Mouse (Mus musculus) ES-E14 (cell line): ENCODE results near the gene Gm49396. TPM values are rescaled to one million over a fixed set of nuclear protein-coding genes. Genes with fewer than 3 reads are reported as not detected.

Source experiments
- DNase-seq: peaks from one replicate; pipeline ENCODE4 v3.0.0-alpha.2; 2013; ENCODE audit warnings: low read depth, low spot score
- H3K27ac ChIP-seq: 2 replicates; pipeline ENCODE4 v1.5.1; 2012; ENCODE audit warnings: low read depth, mild to moderate bottlenecking, low read length, moderate library complexity, mixed read lengths; ENCODE audit not compliant: poor library complexity, insufficient read depth, severe bottlenecking
- H3K36me3 ChIP-seq: 2 replicates; pipeline ENCODE4 v1.6.1; 2012; ENCODE audit warnings: mild to moderate bottlenecking, low read length, moderate library complexity, mixed read lengths; ENCODE audit not compliant: control insufficient read depth, poor library complexity, insufficient read depth, severe bottlenecking
- H3K4me1 ChIP-seq, 2 experiments: fragments of 150-350 bp in 1 of 2; sonication (generic) in 1 of 2; 2 replicates each; pipeline ENCODE4 v1.6.1; 2012; ENCODE audit warnings: low read length in 2 of 2, mild to moderate bottlenecking in 1 of 2, mixed read lengths in 1 of 2; ENCODE audit not compliant: control insufficient read depth in 2 of 2, insufficient read depth in 2 of 2, poor library complexity in 1 of 2
- H3K4me3 ChIP-seq, 2 experiments: fragments of 150-350 bp in 1 of 2; sonication (generic) in 1 of 2; 2 replicates each; pipeline ENCODE4 v1.5.1; 2012; ENCODE audit warnings: low read length in 2 of 2, low read depth in 1 of 2, mild to moderate bottlenecking in 1 of 2, mixed read lengths in 1 of 2; ENCODE audit not compliant: insufficient read depth in 1 of 2, poor library complexity in 1 of 2, severe bottlenecking in 1 of 2
- H3K9ac ChIP-seq: 2 replicates; pipeline ENCODE4 v1.6.1; 2012; ENCODE audit warnings: low read depth, mild to moderate bottlenecking, low read length, mixed read lengths; ENCODE audit not compliant: poor library complexity, insufficient read depth, severe bottlenecking
- H3K9me3 ChIP-seq: fragments of 150-350 bp; sonication (generic); 2 replicates; pipeline ENCODE4 v1.6.1; 2012; ENCODE audit warnings: low read depth, mild to moderate bottlenecking, low read length; ENCODE audit not compliant: control insufficient read depth, insufficient read depth
- CHD2 ChIP-seq: IDR thresholded peaks from 2 replicates; pipeline ENCODE4 v1.6.1; 2014; ENCODE audit warnings: mild to moderate bottlenecking, low read depth, low read length, inconsistent platforms
- HCFC1 ChIP-seq: IDR thresholded peaks from 2 replicates; pipeline ENCODE4 v1.6.1; 2012; ENCODE audit warnings: low read length, inconsistent platforms, borderline replicate concordance; ENCODE audit not compliant: insufficient read depth
- MAFK ChIP-seq: IDR thresholded peaks from 2 replicates; pipeline ENCODE4 v1.6.1; 2014; ENCODE audit warnings: mild to moderate bottlenecking, low read depth, low read length, inconsistent platforms; ENCODE audit not compliant: insufficient read depth
- ZC3H11A ChIP-seq: IDR thresholded peaks from 2 replicates; pipeline ENCODE4 v1.6.1; 2012; ENCODE audit warnings: low read depth, mild to moderate bottlenecking, inconsistent platforms, low read length, borderline replicate concordance
- ZNF384 ChIP-seq: IDR thresholded peaks from 2 replicates; pipeline ENCODE4 v1.6.1; 2012; ENCODE audit warnings: low read depth, low read length, inconsistent platforms
- in situ Hi-C, 2 experiments: fragments of 600-800 bp; cut with MboI; formaldehyde crosslinking; loops; one replicate each; pipeline ENCODE4 v1.15.1; 2025; ENCODE audit warnings: low sequenced_read_pairs in 2 of 2, inconsistent platforms in 1 of 2; ENCODE audit not compliant: unreplicated experiment in 2 of 2
- total RNA-seq: library from RNA; depleted of rRNA; stranded (reverse); fragments of 300-350 nt; gene quantifications from 2 replicates; pipeline ENCODE4 v1.2.3, GENCODE M21; 2012

Gm49396 gene
- total RNA-seq, 1 experiment = 4.1 TPM

GRCm38 (mm10) chr7:30579950-30580349, 16.8 kb downstream of the Gm49396 start:
- no peaks in the 10 kb centered on the region for H3K9me3 ChIP-seq
- peaks cover 96% of the 10 kb centered on the region for H3K36me3 ChIP-seq
- no peak overlapping the region for H3K27ac ChIP-seq
- no peak for DNase-seq
- in situ Hi-C loops = no loop called here
- TF ChIP-seq ZNF384 (no peak), CHD2 (no peak), ZC3H11A (no peak), HCFC1 (no peak), MAFK (no peak)
- no peak overlapping the region for H3K9ac ChIP-seq
- no peak overlapping the region for H3K4me3 ChIP-seq
- H3K4me1 ChIP-seq = 0 out of 4 replicates have a peak, but pooled peaks cover 0 to under 1% of the 10 kb centered on the region in 2 experiments

GRCm38 (mm10) chr7:30581547-30581946, 18.4 kb downstream of the Gm49396 start:
- in situ Hi-C loops = no loop called here

GRCm38 (mm10) chr7:30584339-30584738, 21.2 kb downstream of the Gm49396 start:
- peaks cover 72% of the 10 kb centered on the region for H3K36me3 ChIP-seq

More at GRCm38 (mm10) chr7:30581547-30581946, 18.4 kb downstream of the Gm49396 start:
- Histone ChIP-seq H3K9me3 (no peaks in the 10 kb centered on the region), H3K9ac (no peak overlapping the region), H3K27ac (no peak overlapping the region), H3K4me3 (no peak overlapping the region), H3K36me3 (peaks cover 96% of the 10 kb centered on the region), H3K4me1 (peaks cover 0 to 6% of the 10 kb centered on the region in 2 experiments; a peak in 1 of 4 replicates)
- no peak for DNase-seq
- TF ChIP-seq ZNF384 (no peak), ZC3H11A (no peak), CHD2 (no peak), HCFC1 (no peak), MAFK (no peak)

GRCm38 (mm10) chr7:30585170-30585569, 22.0 kb downstream of the Gm49396 start:
- in situ Hi-C loops = no loop called here

More at GRCm38 (mm10) chr7:30584339-30584738, 21.2 kb downstream of the Gm49396 start:
- Histone ChIP-seq H3K27ac (no peak overlapping the region), H3K4me1 (peaks cover 4 to 13% of the 10 kb centered on the region in 2 experiments; a peak in 3 of 4 replicates), H3K9me3 (no peaks in the 10 kb centered on the region), H3K4me3 (no peak overlapping the region), H3K9ac (no peak overlapping the region)
- no peak for TF ChIP-seq ZNF384
- no peak for TF ChIP-seq ZC3H11A
- no peak for TF ChIP-seq MAFK
- no peak for TF ChIP-seq CHD2
- no peak for TF ChIP-seq HCFC1
- in situ Hi-C loops = no loop called here
- no peak for DNase-seq

More at GRCm38 (mm10) chr7:30585170-30585569, 22.0 kb downstream of the Gm49396 start:
- H3K4me3 ChIP-seq = no peak overlapping the region
- H3K9ac ChIP-seq = no peak overlapping the region; the same call in 1 of the 2 replicates
- TF ChIP-seq ZC3H11A (no peak), MAFK (no peak), CHD2 (no peak), ZNF384 (no peak), HCFC1 (no peak)
- peaks cover 63% of the 10 kb centered on the region for H3K36me3 ChIP-seq
- no peak overlapping the region for H3K27ac ChIP-seq
- DNase-seq = no peak
- no peaks in the 10 kb centered on the region for H3K9me3 ChIP-seq
- peaks cover 4 to 13% of the 10 kb centered on the region in 2 experiments; a peak in 3 of 4 replicates for H3K4me1 ChIP-seq
